Mouse (Mus musculus) bone marrow, adult 2 months (tissue): ENCODE measurements around the gene Tlr3. TPM values are rescaled to one million over a fixed set of nuclear protein-coding genes. Genes with fewer than 3 reads are reported as not detected.

ENCODE experiments used
- H3K27ac ChIP-seq: fragments of 200-500 bp; 2 replicates; pipeline ENCODE4 v1.5.1; 2012; ENCODE audit warnings: low read depth, mild to moderate bottlenecking, control low read depth, inconsistent platforms, low read length; ENCODE audit not compliant: control insufficient read depth, poor library complexity, insufficient read depth
- H3K4me1 ChIP-seq: fragments of 200-500 bp; 2 replicates; pipeline ENCODE4 v1.6.1; 2011; ENCODE audit warnings: low read length; ENCODE audit not compliant: control insufficient read depth, insufficient read depth
- H3K4me3 ChIP-seq: fragments of 200-500 bp; replicated peaks from 2 replicates; pipeline ENCODE3; 2011; ENCODE audit warnings: mild to moderate bottlenecking, low read depth, low read length, control low read depth; ENCODE audit not compliant: control insufficient read depth
- CTCF ChIP-seq: fragments of 200-500 bp; IDR thresholded peaks from 2 replicates; pipeline ENCODE4 v1.5.1; 2011; ENCODE audit warnings: low read length, control low read depth; ENCODE audit not compliant: control insufficient read depth, insufficient read depth
- POLR2A ChIP-seq: fragments of 200-500 bp; IDR thresholded peaks from 2 replicates; pipeline ENCODE4 v1.6.1; 2011; ENCODE audit warnings: low read depth, mild to moderate bottlenecking, control low read depth, low read length, borderline replicate concordance; ENCODE audit not compliant: control insufficient read depth
- WGBS: fragments of 180-500 bp; shearing (Covaris S2); methylation state at CpG from one replicate; pipeline ENCODE4 v1.1.7; 2018; 5-methylcytosine and 5-hydroxymethylcytosine counted together
- polyA plus RNA-seq: library from polyadenylated mRNA; stranded (reverse); fragments of >200 nt; gene quantifications from 2 replicates; pipeline ENCODE4 v1.2.4, GENCODE M21; 2011; ENCODE audit warnings: low replicate concordance; ENCODE audit not compliant: missing spikeins, insufficient read depth, insufficient read length

Tlr3 gene
- 3.0 and 4.2 TPM in 2 replicates for polyA plus RNA-seq

GRCm38 (mm10) chr8:45410882-45411281 is at the start of gene Tlr3:
TSS of gene Tlr3 (minus strand) at chr8:45411080.
- TF ChIP-seq POLR2A: no peak
- TF ChIP-seq CTCF: no peak
- 53% methylated on average over 2 of the region's 2 CpGs for WGBS
- H3K4me3 ChIP-seq: peak within 1 kb of the TSS; percentile 87
- H3K27ac ChIP-seq: no peak within 1 kb of the TSS
- no peaks in the 10 kb centered on the region for H3K4me1 ChIP-seq

- no peak overlapping the region for H3K27ac ChIP-seq
- no peaks in the 10 kb centered on the region for H3K4me1 ChIP-seq
- no peak overlapping the region for H3K4me3 ChIP-seq
- TF ChIP-seq CTCF: no peak
- no peak for TF ChIP-seq POLR2A
Observed at GRCm38 (mm10) chr8:45457874-45458273, 47.0 kb upstream of the Tlr3 start.

- TF ChIP-seq POLR2A: no peak
- peak; percentile 15; the same call in 1 of the 2 replicates for TF ChIP-seq CTCF
- WGBS: 59% methylated on average over 6 of the region's 6 CpGs
Observed at GRCm38 (mm10) chr8:45454426-45454825, 43.5 kb upstream of the Tlr3 start.

GRCm38 (mm10) chr8:45452115-45452514 is 41.2 kb upstream of the Tlr3 start:
- WGBS: 65% methylated on average over 3 of the region's 3 CpGs
- TF ChIP-seq CTCF: no peak
- TF ChIP-seq POLR2A: no peak
- no peak overlapping the region for H3K4me3 ChIP-seq

More at GRCm38 (mm10) chr8:45454426-45454825, 43.5 kb upstream of the Tlr3 start:
- Histone ChIP-seq H3K27ac (no peak overlapping the region), H3K4me3 (no peak overlapping the region), H3K4me1 (no peaks in the 10 kb centered on the region)

GRCm38 (mm10) chr8:45448842-45449241 is 38.0 kb upstream of the Tlr3 start:
- H3K27ac ChIP-seq: no peak overlapping the region
- TF ChIP-seq CTCF (no peak), POLR2A (no peak)
- H3K4me3 ChIP-seq: no peak overlapping the region
- no peaks in the 10 kb centered on the region for H3K4me1 ChIP-seq
- WGBS: 73% methylated on average over 3 of the region's 3 CpGs

More at GRCm38 (mm10) chr8:45452115-45452514, 41.2 kb upstream of the Tlr3 start:
- Histone ChIP-seq H3K27ac (no peak overlapping the region), H3K4me1 (no peaks in the 10 kb centered on the region)

GRCm38 (mm10) chr8:45448257-45448656 is 37.4 kb upstream of the Tlr3 start:
- TF ChIP-seq CTCF: no peak
- no peak for TF ChIP-seq POLR2A
- no peak overlapping the region for H3K27ac ChIP-seq
- no peak overlapping the region for H3K4me3 ChIP-seq
- H3K4me1 ChIP-seq: no peaks in the 10 kb centered on the region
- 62% methylated on average over 1 of the region's 1 CpGs for WGBS

- Histone ChIP-seq H3K4me1 (no peaks in the 10 kb centered on the region), H3K4me3 (no peak overlapping the region), H3K27ac (no peak overlapping the region)
- WGBS: 13% methylated on average over 5 of the region's 5 CpGs
- TF ChIP-seq POLR2A (no peak), CTCF (no peak)
Observed at GRCm38 (mm10) chr8:45438899-45439535, 28.1 kb upstream of the Tlr3 start.

- WGBS: 82% methylated on average over 7 of the region's 7 CpGs
Observed at GRCm38 (mm10) chr8:45420151-45420550, 9.3 kb upstream of the Tlr3 start.

GRCm38 (mm10) chr8:45414965-45415364 is 4.1 kb upstream of the Tlr3 start:
- H3K27ac ChIP-seq: no peak overlapping the region
- no peaks in the 10 kb centered on the region for H3K4me1 ChIP-seq
- H3K4me3 ChIP-seq: no peak overlapping the region
- TF ChIP-seq CTCF (no peak), POLR2A (no peak)
- WGBS: 2% methylated on average over 7 of the region's 7 CpGs

More at GRCm38 (mm10) chr8:45420151-45420550, 9.3 kb upstream of the Tlr3 start:
- TF ChIP-seq CTCF: no peak
- TF ChIP-seq POLR2A: no peak
- Histone ChIP-seq H3K27ac (no peak overlapping the region), H3K4me1 (no peaks in the 10 kb centered on the region), H3K4me3 (no peak overlapping the region)
